Mouse (Mus musculus) ZHBTc4 (cell line): ENCODE measurements around the gene Tmem52.
A peak's percentile ranks its signal among the peaks of the same experiment; 100 is the strongest.
"Not testable (repeated sequence)": the region's sequence is repeated elsewhere in the genome, so short reads cannot be mapped to it uniquely, and the experiment has no call there.

Experiments used
- DNase-seq: peaks from one replicate; pipeline ENCODE4 v3.0.0-alpha.2; 2011; ENCODE audit warnings: low read depth, low spot score

Gene Tmem52

GRCm38 (mm10) chr4:155468952-155469351, at the start of gene Tmem52:
TSS of gene Tmem52 (plus strand) at chr4:155469114.
- DNase-seq, result peak; percentile 95

GRCm38 (mm10) chr4:155420137-155420536, 48.8 kb upstream of the Tmem52 start:
- DNase-seq, result no peak

- DNase-seq, result not testable (repeated sequence)
These were observed 47.2 kb upstream of the Tmem52 start for GRCm38 (mm10) chr4:155421412-155422370.

DNA sequence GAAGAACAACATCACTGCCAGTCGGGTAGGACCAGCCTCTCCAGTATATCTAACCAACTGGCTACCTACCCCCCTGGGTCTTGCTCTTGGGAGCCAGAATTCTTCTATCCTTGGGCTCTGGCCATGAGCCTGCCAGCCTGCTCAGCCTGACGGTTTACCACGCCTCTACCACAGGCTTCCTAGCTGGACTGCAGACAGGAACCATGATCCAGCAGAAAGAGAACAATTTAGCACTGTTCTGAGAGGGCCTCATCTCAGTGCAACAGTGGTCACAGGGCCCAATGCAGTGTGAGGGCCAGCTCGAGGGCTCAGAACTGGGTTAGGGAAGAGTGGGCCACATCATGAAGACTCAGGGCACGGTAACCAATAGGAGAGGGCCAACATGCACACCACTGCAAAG, 44.9 kb upstream of the Tmem52 start:
- no peak for DNase-seq

DNA sequence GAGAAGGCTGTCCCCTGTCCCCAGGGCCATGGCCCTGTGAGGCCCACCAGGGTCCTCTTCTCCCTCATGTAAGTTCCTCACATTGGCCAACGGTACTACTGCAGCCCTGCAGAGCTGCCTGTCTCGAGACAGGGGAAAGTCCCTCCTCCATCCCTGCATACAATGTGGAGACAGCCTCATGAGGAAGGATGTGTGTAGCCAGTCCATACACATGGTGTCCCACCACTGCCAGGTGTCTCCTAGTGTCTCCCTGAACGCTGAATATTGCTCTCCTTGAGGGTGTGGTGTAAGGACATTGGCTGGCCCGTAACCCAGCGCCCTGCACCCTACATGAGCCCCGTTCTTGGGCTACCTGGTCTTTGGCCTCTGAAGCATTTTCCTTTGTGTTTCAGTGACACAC, 42.6 kb upstream of the Tmem52 start:
- no peak for DNase-seq

GRCm38 (mm10) chr4:155428442-155428841, 40.5 kb upstream of the Tmem52 start:
- no peak for DNase-seq

DNA sequence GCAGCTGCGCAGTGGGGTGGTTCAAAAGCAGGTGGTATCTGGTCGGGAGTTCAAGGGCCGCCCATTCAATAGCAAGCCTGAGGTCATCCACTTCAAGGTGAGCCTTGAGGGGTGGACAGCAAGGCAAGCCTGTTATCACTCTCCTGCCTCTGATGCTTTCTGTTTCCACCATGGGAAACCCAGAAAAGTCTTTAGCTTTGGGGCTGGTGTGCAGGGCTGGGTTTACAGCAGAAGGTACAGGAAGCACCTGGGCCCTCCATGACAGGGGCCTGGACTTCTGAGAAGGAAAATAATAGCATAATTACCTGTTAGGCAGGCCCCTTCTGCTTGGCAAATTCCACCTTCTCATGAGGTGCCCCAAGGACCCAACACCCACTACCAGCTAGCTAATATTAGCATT, 39.7 kb upstream of the Tmem52 start:
- DNase-seq, result no peak

- no peak for DNase-seq
These were observed 36.6 kb upstream of the Tmem52 start for GRCm38 (mm10) chr4:155432358-155432757.

- DNase-seq, result no peak
These were observed 34.9 kb upstream of the Tmem52 start for GRCm38 (mm10) chr4:155433993-155434392.

- DNase-seq, result no peak
These were observed 26.1 kb upstream of the Tmem52 start for GRCm38 (mm10) chr4:155442808-155443207.

GRCm38 (mm10) chr4:155451597-155451996, 17.3 kb upstream of the Tmem52 start:
- peak; percentile 65 for DNase-seq

DNA sequence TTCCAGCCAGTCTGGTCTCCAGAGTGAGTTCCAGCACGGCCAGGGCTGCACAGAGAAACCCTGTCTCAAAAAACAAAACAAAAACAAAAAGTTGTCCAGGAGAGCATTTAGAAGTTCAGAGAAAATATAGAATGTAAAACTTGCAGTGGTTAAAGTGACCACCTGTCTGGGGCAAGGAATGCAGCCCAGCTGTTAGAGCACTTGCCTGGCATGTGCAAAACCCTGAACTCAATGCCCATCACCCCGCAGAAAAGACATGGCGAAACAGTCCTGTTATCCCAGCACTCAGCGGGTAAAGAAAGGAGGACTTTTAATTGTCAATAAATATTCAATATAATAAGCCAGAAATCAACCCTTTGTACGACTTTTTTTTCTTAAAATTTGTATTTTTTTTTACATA, 10.3 kb upstream of the Tmem52 start:
- DNase-seq, result no peak

DNA sequence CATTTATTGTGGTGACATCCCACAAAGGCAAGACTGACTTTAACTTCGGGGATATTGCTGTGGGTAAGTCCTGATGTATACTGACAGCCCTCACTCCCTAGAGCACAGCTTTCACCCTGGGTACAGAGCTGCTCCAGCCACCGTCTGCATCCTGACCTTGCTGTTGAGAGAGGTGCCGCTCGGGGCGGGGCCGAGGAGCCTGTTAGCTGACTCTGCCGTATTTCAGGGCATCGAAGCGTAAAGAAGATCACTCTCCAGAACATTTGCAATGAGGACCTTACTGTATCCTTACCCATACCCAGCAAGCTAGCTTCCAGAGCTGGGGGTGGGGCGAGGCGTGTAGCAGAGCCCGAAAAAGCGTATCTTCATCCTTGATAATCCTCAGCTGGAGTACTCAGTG, 5.9 kb upstream of the Tmem52 start:
- no peak for DNase-seq

DNA sequence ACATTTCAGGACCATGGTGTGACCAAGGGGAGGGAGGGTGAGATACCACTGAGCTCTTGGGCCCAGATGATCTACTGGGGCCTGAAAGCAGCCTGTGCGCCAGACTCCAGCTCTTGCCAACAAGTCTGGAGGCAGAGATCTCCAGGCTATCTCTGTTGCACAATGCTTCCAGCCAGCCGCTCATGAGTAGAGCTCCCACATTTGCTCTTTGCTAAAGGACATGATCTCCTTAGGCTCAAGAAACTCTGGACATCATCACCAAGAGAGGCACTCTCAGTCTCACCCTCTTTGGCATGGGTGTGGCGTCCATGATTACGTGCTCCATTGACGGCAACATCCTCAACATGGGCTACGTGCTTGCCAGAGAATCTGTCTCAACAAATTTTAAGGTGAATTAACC, 5.3 kb upstream of the Tmem52 start:
- no peak for DNase-seq

GRCm38 (mm10) chr4:155464061-155464460, 4.9 kb upstream of the Tmem52 start:
- DNase-seq, result no peak

- no peak for DNase-seq
These were observed 3.3 kb upstream of the Tmem52 start for GRCm38 (mm10) chr4:155465607-155466006.

DNA sequence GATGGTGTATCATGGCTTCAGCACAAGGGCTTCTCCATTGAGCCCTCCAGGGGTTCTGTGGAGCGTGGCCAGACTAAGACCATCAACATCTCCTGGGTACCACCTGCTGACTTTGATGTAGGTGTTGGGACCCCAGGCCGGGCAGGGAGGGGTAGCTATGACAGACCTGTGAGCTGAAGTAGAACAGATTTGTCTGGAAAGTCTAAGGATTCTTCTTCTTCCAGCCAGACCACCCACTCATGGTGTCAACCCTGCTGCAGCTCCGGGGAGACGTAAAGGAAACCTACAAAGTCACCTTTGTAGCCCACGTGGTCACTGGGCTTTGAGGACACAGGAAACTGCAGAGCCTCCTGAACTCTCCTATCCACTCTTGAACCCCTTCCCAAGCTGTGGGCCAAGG, 2.8 kb upstream of the Tmem52 start:
- no peak for DNase-seq

DNA sequence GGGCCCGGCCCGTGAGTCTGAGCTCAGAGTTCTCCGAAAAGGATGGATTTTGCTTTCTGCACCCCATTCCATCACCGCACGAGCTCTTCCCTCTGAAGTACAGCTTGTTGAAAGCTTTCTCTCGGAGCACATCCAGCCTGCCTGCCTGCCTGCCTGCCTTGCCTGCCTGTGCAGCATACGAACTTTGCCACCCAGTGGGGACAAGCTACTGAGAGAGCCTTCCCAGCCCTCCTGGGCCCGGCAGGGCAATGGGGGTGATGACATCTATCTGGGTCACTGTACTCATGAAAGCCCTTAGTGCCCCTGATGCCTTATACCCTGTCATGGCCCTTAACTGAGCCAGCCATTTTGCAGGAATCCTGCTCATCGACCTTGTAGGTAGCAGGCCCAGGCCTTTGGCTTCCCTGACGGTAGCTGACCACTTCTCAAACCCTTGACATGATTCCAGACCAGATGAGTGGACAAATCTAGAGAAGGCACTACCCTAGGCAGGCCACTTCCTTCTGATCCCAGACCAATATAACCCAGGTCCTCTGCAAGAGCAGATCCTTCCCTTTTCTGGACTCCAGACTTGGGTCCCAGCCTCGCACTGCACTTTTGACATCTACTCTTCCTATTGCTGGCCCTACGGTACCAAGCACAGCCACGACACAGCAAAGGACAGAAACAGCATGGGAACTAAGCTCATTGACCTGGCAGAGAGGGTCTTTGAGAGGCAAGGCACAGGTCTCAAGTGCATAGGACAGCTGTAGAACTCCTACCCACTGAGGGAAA, 1.5 kb upstream of the Tmem52 start:
- no peak for DNase-seq

DNA sequence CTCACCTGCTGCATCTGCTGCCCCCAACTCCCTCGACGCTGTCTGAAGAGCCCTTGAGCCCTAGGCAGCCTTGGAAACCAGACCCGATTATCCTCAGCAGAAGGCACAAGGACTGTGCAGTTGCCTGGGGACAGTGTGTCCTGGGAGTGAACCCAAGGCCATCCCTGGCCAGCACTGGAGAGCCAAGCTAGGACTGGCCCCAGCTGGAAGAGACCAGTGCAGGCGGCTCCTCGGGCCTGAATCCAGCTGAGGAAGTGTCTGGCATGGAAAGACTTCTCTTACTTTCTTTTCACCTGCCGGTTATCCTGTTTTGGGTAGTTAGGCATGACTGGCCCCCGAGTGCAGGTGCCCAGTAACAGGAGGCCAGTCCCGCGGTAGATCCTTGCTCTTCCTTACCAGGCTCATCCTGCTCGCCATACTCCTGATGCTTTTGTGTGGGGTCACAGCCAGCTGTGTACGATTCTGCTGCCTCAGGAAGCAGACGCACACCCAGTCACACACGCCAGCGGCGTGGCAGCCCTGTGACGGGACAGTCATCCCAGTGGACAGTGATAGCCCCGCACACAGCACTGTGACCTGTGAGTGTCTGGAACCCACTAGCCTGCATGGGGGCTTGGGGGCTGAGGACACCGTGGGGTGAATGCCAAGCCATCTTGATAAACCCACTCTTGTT, 812 bp downstream of the Tmem52 start:
- DNase-seq, result no peak

DNA sequence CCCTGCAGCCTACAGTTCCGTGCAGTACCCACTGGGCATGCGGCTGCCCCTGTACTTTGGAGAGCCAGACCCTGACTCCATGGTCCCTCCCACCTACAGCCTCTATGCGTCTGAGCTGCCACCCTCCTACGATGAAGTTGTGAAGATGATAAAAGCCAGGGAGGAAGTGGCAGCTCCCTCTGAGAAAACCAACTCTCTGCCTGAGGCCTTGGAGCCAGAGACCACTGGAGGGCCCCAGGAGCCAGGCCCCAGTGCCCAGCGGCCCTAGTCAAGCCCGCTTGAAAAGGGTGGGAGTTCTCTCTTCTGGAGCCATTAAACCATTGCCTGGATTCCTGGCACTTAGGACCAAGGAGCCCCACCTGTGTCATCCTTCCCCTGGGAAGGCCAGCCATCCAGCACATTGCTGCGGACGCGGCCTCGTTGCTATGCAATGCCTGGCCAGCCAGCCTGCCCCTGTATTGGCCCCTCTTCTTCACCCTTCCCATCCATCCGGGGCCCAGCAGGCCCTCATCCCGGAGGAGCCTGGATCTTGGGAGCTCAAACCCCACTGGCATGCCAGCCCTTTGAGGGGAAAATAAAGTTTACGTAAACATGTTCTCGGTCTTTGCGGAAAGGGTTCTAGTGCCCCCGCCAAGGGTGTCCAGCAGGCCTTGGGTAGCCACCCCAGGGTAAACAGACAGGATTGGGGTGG, 1.5 kb downstream of the Tmem52 start:
- no peak for DNase-seq

DNA sequence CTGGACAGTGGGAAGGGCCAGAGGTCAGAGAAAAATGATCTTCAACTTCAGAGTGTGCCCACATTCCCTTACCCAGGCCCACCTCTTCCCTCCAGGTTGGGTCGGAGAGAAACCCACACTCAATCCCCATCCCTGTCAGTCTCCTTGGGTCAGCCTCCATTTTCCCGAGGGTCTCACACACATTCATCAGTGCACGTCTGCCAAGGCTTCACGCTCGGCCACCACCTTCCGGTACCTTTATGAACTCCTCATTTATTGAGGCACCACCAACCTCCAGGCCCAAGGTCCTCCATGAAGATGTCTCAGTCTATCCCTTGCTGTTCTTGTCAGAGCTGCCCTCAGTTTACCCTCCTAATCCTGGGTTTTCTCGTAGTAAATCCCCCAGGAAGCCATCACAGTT, 2.1 kb downstream of the Tmem52 start:
- no peak for DNase-seq

DNA sequence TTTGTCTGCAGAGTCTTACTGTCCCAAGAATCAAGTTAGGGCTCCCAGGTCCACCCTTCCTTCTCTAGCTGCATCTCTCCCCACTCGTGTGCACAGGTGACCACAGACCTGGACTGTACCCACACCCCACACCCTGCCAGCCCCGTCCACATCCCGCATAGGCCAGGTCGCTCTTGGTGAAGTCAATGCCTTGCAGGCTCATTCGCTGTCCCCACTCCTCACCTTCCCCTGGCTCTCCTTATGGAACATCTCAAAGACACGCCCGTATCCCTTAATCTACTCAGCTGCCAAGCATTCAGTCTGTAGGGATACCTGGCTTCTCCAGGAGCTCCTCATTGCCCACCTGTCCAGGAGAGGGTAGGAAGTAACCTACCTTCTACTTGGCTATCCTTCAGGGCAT, 2.5 kb downstream of the Tmem52 start:
- DNase-seq, result no peak
